Mouse (Mus musculus) adrenal gland, postnatal 0 days (tissue): ENCODE results near the gene Tcte3. TPM values are rescaled to one million over a fixed set of nuclear protein-coding genes. Genes with fewer than 3 reads are reported as not detected.

Source experiments
- polyA plus RNA-seq: library from polyadenylated mRNA; unstranded; fragments of >200 nt; fragmentation: Nextera tagmentation; extraction: Ambion mirVana; gene quantifications from 2 replicates; pipeline ENCODE4 v1.2.1, GENCODE M21; 2015

The Tcte3 gene
- polyA plus RNA-seq: 2.6 and 4.3 TPM in 2 replicates

DNA sequence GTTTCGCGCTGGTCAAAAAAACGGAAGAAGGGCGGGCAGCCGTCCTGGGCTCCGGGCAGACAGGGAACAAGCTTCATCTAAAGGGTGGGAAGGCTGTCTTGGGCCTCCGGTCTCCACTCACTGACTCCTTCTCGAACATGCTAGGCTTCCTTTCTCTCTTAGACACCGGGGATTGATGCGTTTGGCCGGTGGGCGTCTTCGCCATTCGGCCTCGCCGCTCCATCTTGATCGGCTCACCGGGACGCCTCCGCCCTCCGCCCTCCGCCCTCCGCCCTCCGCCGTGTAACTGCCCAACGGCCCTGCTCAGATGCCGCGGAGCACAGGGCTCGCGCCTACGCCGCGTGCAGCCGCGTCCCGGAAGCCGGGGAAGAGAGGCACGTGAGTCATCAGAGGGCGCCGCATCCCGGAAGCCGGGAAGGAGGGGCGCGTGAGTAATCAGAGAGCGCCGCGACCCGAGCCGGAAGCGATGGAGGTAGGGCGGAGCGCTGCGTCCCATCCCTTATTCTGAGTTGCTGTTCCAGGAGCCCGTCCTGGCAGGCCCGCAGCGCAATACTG is at the start of gene Tcte3, which contains the start of the genes Ermard and Gm3448:
Gene Tcte3 (minus strand): TSS at position 314 of the 555 bp plus-strand sequence.
Gene Ermard (plus strand): TSS at position 34 of the 555 bp plus-strand sequence.
Gene Gm3448 (minus strand): TSS at position 363 of the 555 bp plus-strand sequence.

DNA sequence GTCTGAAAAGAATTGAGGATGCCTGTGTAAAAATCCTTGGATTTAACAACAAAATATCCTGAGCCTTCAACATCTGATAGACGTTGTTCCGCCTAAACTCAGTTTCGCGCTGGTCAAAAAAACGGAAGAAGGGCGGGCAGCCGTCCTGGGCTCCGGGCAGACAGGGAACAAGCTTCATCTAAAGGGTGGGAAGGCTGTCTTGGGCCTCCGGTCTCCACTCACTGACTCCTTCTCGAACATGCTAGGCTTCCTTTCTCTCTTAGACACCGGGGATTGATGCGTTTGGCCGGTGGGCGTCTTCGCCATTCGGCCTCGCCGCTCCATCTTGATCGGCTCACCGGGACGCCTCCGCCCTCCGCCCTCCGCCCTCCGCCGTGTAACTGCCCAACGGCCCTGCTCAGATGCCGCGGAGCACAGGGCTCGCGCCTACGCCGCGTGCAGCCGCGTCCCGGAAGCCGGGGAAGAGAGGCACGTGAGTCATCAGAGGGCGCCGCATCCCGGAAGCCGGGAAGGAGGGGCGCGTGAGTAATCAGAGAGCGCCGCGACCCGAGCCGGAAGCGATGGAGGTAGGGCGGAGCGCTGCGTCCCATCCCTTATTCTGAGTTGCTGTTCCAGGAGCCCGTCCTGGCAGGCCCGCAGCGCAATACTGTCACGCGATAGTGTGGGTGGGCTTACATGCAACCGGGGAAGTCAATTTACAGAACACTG is 31.4 kb downstream of the Tcte3 start, which contains the start of gene Gm3435:
Gene Gm3435 (plus strand): TSS at position 471 of the 708 bp plus-strand sequence.

DNA sequence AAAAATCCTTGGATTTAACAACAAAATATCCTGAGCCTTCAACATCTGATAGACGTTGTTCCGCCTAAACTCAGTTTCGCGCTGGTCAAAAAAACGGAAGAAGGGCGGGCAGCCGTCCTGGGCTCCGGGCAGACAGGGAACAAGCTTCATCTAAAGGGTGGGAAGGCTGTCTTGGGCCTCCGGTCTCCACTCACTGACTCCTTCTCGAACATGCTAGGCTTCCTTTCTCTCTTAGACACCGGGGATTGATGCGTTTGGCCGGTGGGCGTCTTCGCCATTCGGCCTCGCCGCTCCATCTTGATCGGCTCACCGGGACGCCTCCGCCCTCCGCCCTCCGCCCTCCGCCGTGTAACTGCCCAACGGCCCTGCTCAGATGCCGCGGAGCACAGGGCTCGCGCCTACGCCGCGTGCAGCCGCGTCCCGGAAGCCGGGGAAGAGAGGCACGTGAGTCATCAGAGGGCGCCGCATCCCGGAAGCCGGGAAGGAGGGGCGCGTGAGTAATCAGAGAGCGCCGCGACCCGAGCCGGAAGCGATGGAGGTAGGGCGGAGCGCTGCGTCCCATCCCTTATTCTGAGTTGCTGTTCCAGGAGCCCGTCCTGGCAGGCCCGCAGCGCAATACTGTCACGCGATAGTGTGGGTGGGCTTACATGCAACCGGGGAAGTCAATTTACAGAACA is 62.8 kb downstream of the Tcte3 start, which contains the start of the genes 9030025P20Rik and Gm3417:
Gene 9030025P20Rik (plus strand): TSS at position 107 of the 677 bp plus-strand sequence.
Gene Gm3417 (minus strand): TSS at position 429 of the 677 bp plus-strand sequence.

Other genes with a start within 250 kb of the Tcte3 start
- gene Wdr27, start 98.3 kb downstream of the Tcte3 start, polyA plus RNA-seq: 30.4 and 37.2 TPM in 2 replicates
- gene 1600012H06Rik, start 98.3 kb downstream of the Tcte3 start, polyA plus RNA-seq: 47.4 and 48.2 TPM in 2 replicates
- gene Phf10, start 80.2 kb downstream of the Tcte3 start, polyA plus RNA-seq: 20.7 and 33.5 TPM in 2 replicates
- gene 9030025P20Rik, start 63.0 kb downstream of the Tcte3 start, polyA plus RNA-seq: 4.7 and 12.5 TPM in 2 replicates
- gene Gm3417, start 62.7 kb downstream of the Tcte3 start, polyA plus RNA-seq: 1.4 TPM in 1 of 2 replicates, not detected in the other
- 10.1 and 13.6 TPM in 2 replicates for gene Gm3435, start 31.3 kb downstream of the Tcte3 start, polyA plus RNA-seq
- gene Ermard, start 280 bp downstream of the Tcte3 start, polyA plus RNA-seq: 30.3 and 63.1 TPM in 2 replicates
- gene Gm3448, start within 50 bp of the Tcte3 start, polyA plus RNA-seq: 1.4 and 2.3 TPM in 2 replicates